Mouse (Mus musculus) ES-CJ7 (cell line): ENCODE results near the gene Usp17lc.
"Not testable (repeated sequence)": the region's sequence is repeated elsewhere in the genome, so short reads cannot be mapped to it uniquely, and the experiment has no call there.

ENCODE experiments used
- DNase-seq: peaks from one replicate; pipeline ENCODE4 v3.0.0; 2011; ENCODE audit warnings: low read depth, low spot score

Usp17lc gene

DNA sequence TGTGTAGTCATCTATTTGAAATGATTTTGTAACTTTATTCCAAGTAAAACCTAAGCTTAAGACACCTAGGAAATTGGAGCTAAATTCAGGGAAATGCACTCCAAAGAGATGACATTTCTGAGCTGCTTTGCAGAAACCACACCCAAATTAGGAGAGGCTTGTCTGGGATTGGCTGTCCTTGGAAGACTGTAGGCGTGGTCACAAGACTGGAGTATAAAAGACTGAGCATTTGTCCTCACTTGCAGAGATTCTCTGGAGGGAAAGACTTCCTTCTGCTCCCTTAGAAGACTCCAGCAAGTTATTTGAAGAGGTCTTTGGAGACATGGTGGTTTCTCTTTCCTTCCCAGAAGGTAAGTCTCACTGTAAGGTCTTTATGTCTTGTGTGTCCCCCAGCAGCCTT lies at the start of gene Usp17lc:
Gene Usp17lc (plus strand): TSS at position 301 of the 400 bp plus-strand sequence.
- not testable (repeated sequence) for DNase-seq

DNA sequence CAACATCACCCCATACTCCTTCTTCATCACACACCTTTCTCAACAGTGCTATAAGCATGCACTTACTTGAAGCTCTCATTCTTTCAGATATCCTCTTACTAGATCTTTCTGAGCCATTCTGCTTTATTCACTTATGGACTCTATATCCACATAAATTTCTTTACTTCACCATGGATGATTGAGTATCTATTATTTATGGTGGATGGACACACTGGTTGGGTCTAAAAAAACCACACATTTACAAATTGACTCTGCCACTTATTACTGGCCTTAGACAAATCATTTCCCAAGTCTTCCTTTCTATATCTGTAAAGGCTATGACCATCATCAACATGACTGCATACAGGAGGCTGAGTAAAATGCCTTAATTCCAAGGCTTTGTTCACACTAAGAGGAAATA lies 28.8 kb upstream of the Usp17lc start, which contains the start of gene Olfr603:
Gene Olfr603 (minus strand): TSS at position 101 of the 400 bp plus-strand sequence.
- no peak for DNase-seq

DNA sequence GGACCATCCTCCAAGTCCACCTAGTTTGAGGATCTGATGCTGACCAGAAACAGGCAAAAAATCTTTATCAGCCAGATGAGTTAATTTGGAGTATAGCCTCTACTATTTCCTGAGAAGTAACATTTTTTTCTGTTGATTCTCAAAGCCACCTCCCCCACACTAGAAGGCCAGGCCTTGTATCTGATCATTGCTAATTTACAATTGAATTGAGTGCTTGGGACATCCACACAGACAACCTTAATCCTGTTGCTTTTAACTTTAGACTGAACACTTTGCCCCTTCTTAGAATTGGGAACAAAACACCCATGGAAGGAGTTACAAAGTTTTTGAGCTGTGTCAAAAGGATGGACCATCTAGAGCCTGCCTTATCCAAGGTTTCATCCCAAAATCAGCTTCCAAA lies 17.1 kb upstream of the Usp17lc start:
- DNase-seq: peak; percentile 52

DNA sequence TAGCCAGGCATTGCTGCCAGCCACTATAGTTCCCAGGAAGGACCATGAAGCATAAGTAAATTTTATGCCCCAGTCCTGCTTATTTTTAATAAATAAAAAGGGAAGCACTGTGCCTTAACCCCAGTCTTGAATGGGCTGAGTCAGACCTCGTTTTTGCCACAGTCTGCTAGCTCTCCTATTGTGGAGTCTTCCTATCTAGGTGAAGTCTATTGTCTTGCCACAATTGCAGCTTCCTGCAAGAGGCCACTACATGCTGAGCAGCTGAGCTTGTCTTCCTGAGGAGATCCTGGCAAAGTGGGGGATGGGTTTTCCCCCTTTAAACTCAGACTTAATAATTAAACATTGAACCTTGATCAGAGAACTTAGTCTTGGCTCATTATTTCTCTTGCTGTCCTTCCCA lies 15.9 kb upstream of the Usp17lc start:
- peak; percentile 77 for DNase-seq

DNA sequence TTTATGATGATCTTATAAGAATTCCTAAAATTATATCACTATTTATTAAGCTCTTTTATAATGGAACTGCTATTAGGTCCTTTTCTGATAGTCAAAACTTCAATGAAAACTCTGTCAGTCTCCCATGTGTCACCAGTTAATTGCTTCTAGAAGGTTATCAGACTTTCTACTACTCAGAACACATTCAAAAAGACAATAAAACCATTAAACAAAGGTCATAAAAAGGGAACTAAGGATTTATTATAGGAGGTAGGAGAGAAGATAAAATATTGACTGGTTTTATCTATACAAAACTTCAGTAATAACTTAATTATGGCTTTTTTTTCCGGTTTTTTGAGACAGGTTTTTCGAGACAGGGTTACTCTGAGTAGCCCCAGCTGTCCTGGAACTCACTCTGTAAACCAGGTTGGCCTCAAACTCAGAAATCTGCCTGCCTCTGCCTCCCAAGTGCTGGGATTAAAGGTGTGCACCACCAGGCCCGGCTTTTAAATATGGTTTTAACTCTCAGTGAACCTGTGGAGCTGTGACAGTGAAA lies 8.3 kb upstream of the Usp17lc start:
- not testable (repeated sequence) for DNase-seq

DNA sequence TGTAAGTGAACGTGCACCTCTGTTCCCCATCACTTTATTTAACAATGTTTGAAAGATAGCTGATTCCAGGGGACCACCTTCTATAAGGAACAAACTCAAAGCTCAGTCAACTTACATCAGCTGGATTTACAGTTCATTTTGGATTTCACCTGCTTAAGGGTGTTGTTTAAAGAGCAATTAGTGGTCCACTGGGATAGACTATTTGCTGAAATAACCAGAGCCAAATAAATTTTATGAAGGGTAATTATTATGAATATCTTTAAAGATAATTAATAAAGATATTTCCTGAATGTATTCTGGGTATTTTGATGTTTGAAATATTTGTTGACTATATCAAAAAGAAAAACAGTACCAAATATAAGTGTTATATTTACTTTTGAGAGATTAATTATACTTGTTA lies 30.5 kb downstream of the Usp17lc start, which contains the start of gene Olfr605:
Gene Olfr605 (minus strand): TSS at position 101 of the 400 bp plus-strand sequence.
- DNase-seq: no peak

DNA sequence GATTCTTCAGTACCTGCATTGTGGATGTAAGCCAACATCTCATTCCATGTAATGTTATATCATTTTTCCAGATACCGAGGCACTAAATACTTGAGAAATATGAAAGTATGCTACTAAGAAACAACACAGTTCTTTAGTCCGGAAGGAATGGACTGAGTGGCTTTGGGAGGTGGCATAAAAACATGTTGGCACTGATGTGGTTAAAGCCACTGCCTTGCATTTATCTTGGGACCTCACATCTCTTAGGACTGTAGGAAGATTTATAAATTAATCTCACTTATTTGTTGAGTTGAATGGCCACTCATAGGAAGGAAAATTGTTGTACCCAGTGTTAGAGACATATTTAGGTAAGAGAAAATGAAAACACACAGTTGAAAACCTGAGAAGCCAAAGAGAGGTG lies 33.9 kb downstream of the Usp17lc start, which contains the start of gene Olfr606:
Gene Olfr606 (plus strand): TSS at position 301 of the 400 bp plus-strand sequence.
- no peak for DNase-seq

DNA sequence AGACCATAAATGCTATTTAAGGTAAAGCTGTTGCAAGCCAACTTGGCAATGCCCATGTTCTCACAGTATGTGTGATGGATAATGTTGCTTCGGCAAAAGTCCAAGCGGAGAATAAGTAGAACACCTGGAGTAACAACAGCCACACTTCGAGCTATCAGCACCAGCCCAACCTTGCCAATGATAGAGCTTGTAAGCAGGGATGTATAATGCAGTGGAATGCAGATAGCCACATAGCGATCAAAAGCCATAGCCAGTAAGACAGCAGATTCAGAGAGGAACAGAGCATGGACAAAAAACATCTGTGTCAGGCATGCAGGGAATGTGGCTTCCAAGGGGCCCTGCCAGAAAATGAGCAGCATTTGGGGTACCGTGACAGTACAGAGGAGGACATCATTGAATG lies 45.7 kb downstream of the Usp17lc start:
- no peak for DNase-seq
